Mouse (Mus musculus) splenic B cell, adult 2 months (primary cell): ENCODE data around the gene Abat.
"Not testable (repeated sequence)": the region's sequence is repeated elsewhere in the genome, so short reads cannot be mapped to it uniquely, and the experiment has no call there.

ENCODE experiments used
- DNase-seq: peaks from one replicate; pipeline ENCODE4 v3.0.0-alpha.2; 2011; ENCODE audit warnings: low read depth, low spot score
- H3K27me3 ChIP-seq: 2 replicates; pipeline ENCODE4 v1.6.1; 2012; ENCODE audit warnings: mild to moderate bottlenecking, low read length, moderate library complexity, mixed read lengths; ENCODE audit not compliant: control insufficient read depth, poor library complexity, insufficient read depth, severe bottlenecking
- H3K36me3 ChIP-seq: 2 replicates; pipeline ENCODE4 v1.6.1; 2012; ENCODE audit warnings: mild to moderate bottlenecking, low read length, moderate library complexity, mixed read lengths; ENCODE audit not compliant: control insufficient read depth, poor library complexity, insufficient read depth, severe bottlenecking

The Abat gene

GRCm38 (mm10) chr16:8554351-8554750 is 41.1 kb downstream of the Abat start:
- DNase-seq, result no peak
- Histone ChIP-seq H3K36me3 (no peaks in the 10 kb centered on the region), H3K27me3 (no peaks in the 10 kb centered on the region)

GRCm38 (mm10) chr16:8554751-8555150 is 41.5 kb downstream of the Abat start:
- DNase-seq, H3K36me3 ChIP-seq, H3K27me3 ChIP-seq: not testable (repeated sequence)

- not testable (repeated sequence) for H3K27me3 ChIP-seq
Observed at GRCm38 (mm10) chr16:8555371-8555770, 42.1 kb downstream of the Abat start.

DNA sequence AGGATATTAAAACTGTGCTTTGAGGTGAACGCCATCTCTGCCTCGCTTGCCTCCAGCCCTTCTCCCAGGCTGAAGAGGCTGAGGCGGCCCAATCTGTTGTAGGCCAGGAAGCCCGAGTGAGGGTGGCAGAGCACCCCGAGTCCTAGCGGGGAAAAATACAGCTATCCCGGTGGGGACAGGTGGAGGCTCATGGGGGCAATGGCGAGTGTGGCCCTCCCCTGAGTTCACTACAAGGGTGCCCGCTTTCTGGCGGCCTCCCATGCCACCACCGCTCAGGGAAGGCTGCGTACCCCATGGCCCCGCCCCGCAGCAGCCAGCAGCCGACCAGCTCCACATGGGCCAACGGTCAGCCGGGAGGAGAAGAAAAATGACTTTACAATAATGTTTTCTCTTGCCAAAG is 46.9 kb downstream of the Abat start:
- DNase-seq, result no peak

More at GRCm38 (mm10) chr16:8555371-8555770, 42.1 kb downstream of the Abat start:
- not testable (repeated sequence) for H3K36me3 ChIP-seq, DNase-seq

DNA sequence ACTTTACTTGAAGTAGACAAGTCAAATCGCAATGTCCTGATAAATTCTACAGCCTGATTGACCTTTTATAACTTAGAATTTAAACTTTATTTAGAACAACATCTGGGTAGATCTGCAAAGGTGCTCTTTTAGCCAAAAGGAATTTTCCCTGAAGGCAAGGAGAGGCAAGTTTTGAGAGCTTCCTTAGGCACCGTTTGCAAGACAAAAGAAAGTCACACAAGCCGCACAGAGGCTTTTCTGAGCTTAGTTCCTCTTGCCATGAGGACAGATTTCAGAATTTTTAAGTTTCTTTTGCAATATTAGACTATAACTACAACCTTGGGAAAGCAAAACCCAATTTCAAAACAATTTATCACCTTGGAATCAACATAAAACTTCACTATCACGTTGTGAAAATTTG is 47.9 kb downstream of the Abat start:
- H3K36me3 ChIP-seq, DNase-seq, H3K27me3 ChIP-seq: not testable (repeated sequence)

More for the DNA sequence above, 46.9 kb downstream of the Abat start:
- H3K36me3 ChIP-seq, result no peaks in the 10 kb centered on the region
- no peaks in the 10 kb centered on the region for H3K27me3 ChIP-seq

DNA sequence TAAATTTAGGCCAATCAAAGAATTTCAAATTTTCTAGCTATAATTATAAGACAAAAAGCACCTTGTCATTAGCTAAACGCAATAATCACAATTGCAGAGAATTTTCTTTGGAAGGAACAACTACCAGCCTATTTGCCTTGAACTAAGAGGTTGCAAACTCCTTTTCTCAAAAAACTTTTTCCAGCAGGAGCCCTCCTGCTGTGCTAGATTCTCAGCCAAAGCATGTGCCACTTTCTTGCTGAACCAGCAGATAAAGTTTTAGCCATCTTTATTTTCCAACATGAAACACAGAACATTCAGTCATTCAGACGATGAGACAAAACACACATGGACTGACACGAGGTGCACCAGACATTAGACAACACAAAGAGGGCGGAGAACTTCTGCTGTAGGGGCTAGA is 48.6 kb downstream of the Abat start:
- H3K27me3 ChIP-seq, H3K36me3 ChIP-seq, DNase-seq: not testable (repeated sequence)

- not testable (repeated sequence) for DNase-seq, H3K27me3 ChIP-seq, H3K36me3 ChIP-seq
Observed at GRCm38 (mm10) chr16:8562827-8563226, 49.6 kb downstream of the Abat start.

GRCm38 (mm10) chr16:8564836-8565235 is 51.6 kb downstream of the Abat start:
- Histone ChIP-seq H3K27me3 (no peaks in the 10 kb centered on the region), H3K36me3 (no peaks in the 10 kb centered on the region)
- no peak for DNase-seq

DNA sequence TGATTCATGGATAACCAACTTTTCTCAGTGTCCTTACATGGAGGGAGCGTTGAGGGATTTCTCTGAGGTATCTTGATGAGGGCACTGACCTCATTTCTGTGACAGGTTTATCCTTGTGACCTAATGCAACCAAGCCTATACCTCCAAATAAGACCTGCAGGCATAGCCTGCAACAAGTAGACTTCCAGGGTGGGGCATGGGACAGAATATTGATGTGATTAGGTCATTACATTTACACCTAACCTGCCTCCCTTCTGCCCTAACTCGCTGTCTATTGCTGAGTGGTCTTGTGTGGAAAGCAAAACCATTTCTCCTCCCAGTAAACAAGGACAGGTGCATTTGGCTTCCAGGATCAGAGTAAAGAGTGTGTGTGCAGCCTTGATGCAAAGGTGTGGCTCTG is 52.3 kb downstream of the Abat start:
- Histone ChIP-seq H3K36me3 (no peaks in the 10 kb centered on the region), H3K27me3 (no peaks in the 10 kb centered on the region)
- no peak for DNase-seq

DNA sequence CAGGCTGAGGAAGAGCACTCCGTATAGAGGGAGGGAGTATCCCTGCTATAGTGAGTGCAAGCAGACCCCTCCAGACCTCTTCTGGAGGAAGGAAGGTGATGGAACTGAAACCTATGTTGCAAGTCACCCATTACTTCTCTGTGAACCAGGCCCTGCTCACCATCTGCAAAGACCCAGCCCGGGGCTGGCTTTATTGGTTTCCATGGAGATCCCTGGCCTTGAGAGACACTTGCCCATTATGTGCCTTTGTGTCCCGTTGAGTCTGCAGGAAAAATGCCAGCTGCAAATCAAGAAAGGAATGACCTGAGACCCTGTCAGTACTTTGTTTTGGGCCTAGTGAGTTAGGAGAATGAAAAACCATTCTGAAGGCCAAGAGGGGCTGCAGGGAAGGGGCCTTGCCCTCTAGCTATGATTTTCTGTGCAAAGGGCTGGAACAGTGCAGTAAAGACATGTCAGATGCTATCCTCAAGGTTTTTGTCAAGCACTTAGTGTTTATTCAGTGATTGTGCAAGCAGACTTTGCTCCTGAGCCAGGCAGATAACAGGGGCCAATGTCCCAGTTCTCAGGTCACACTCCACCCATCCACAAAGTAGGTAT is 53.0 kb downstream of the Abat start:
- H3K36me3 ChIP-seq, result no peaks in the 10 kb centered on the region
- no peak for DNase-seq
- no peaks in the 10 kb centered on the region for H3K27me3 ChIP-seq

DNA sequence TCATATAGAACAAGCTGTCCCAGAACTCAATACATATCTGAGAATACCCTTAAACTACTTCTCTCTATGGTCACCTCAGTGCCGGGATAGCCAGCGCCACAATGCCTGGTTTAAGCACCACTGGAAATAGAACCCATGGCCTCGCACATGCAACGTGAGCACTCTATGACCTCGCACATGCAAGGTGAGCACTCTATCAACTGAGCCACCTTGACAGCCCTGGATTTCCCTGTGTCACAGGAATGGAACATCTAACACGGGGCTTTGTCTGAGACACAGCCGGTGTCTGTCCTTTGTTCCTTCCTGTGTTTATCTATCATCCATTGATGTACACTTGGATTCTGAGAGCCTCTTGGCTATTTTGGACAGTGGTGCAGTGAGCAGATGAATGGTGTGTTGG is 55.7 kb downstream of the Abat start:
- DNase-seq, result no peak
- Histone ChIP-seq H3K36me3 (no peaks in the 10 kb centered on the region), H3K27me3 (no peaks in the 10 kb centered on the region)

DNA sequence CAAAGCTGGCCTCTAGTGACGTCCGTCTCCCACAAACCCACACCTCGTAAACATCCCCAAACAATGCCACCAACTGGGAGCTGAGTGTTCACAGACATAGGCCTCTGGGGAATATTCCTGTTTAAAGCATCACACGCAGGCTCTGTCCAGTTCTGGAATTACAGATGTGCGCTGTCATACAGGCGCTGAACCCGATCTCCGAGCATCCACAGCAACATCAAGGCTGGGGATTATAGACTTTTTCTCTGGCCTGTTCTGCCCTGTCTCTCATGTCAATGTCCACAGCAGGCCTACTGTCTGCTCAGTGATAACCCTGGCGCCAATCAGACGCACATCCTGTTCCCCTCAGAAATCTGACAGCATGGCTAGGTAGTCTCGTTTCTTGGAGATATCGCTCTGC is 57.1 kb downstream of the Abat start:
- DNase-seq, result no peak
- Histone ChIP-seq H3K36me3 (no peaks in the 10 kb centered on the region), H3K27me3 (no peaks in the 10 kb centered on the region)

DNA sequence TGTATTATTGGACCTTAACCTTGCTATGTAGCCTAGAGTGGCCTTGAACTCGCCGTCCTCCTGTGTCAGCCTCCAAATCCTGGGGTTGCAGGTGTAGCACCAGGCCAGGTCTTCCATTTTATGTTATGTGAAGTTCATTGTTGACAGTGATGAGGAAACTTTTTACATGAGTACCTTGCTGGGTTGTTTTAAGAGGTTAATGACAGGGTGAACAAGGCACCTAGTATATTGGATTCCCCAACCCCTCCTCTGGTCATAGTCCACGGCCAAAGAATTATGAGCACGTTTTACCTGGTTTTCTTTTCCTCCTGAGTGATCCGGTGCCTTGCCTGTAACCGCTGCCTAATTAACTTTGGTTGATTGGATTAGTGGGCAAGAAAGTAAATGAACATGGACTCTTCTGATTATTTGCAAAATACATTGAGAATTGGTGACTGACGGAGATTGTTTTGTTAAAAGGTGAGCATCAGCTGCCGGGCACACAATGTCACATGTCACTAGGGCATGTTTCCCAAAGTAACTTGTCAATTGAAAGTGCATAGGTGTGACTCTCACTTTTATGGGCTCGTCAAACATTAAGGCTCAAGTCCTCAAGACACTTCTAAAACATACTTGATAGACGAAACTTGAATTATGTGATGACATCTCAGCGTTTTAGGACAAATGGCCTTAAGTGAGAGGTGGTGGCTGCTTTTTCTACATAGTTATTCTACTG is 57.8 kb downstream of the Abat start:
- DNase-seq, result no peak
- Histone ChIP-seq H3K27me3 (no peaks in the 10 kb centered on the region), H3K36me3 (no peaks in the 10 kb centered on the region)

GRCm38 (mm10) chr16:8573041-8573440 is 59.8 kb downstream of the Abat start:
- H3K27me3 ChIP-seq, result no peaks in the 10 kb centered on the region
- DNase-seq, result no peak

DNA sequence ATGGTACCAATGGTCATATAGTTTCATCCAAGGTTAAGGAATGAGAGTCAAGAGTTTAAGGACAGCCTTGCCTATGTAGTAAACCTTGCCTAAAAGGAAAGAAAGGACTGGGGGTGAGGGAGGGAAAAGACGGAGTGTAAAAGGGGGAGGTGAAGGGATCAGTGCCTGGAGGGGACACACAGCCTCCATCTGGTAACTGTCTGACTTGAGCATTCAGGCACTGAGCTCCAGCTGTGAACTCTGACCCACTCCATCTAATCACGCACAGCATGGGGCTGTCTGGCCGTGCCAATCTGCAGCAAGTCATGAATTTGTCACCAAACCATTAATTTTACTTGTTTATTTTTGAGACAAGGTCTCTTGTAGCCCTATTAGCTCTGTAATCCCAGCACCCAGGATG is 60.5 kb downstream of the Abat start:
- DNase-seq, result no peak
- Histone ChIP-seq H3K27me3 (no peaks in the 10 kb centered on the region), H3K36me3 (no peaks in the 10 kb centered on the region)

More at GRCm38 (mm10) chr16:8573041-8573440, 59.8 kb downstream of the Abat start:
- no peaks in the 10 kb centered on the region for H3K36me3 ChIP-seq

GRCm38 (mm10) chr16:8574316-8574715 is 61.1 kb downstream of the Abat start:
- no peaks in the 10 kb centered on the region for H3K36me3 ChIP-seq
- no peak for DNase-seq
- H3K27me3 ChIP-seq, result no peaks in the 10 kb centered on the region
